Mouse (Mus musculus) erythroblast, embryonic 14.5 days (primary cell): Measurements from ENCODE around the gene Ctnnb1.

Experiments used
- GATA1 ChIP-seq: IDR thresholded peaks from 2 replicates; pipeline ENCODE4 v1.6.1; 2012; ENCODE audit warnings: low read length, inconsistent platforms, mixed read lengths
- TAL1 ChIP-seq: IDR thresholded peaks from 3 replicates; pipeline ENCODE4 v1.6.1; 2012; ENCODE audit warnings: low read length, inconsistent platforms, mixed read lengths

GRCm38 (mm10) chr9:121001681-121002540 is 72.9 kb downstream of the Ctnnb1 start:
- no peak for TF ChIP-seq GATA1
- TF ChIP-seq TAL1, result no peak
